Mouse (Mus musculus): ENCODE data around the gene Cdc25b.

Cdc25b gene

DNA sequence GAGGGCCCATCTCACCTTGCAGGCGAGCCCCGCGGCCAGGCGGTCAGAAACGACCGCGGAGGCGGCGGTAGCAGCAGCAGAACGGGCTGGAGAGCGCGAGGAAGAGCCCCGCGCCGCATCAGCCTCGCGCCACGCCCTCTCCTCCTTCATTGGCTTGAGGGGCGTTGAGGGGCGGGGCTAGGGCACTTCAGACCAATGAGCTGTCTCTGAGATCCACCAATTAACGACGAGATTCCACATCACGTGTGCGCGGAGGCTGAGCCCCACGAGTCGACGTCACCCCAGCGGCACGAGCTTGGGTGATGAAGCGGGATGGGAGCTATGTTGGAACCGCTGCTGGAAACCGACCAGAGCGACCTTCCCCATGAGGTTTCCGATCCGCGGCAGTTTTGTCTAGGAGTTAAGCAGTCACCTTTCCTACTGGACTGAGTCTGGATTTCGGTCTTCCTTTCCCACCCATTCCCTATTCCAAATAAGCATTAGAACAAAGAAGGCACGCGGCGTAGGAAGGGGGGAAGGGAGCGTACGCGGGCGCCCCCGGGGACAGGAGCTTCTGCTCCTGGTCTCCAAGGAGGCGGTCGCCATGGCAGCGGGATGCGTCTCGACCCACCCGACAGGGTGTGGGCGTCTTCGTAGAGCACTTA, 26.7 kb upstream of the Cdc25b start, which contains the start of gene 1700037H04Rik:
1700037H04Rik (minus strand) TSS at position 144 of the 644 bp plus-strand sequence.
- peak; percentile 99 for DNase-seq (ENCODE audit: low read depth, low spot score)

DNA sequence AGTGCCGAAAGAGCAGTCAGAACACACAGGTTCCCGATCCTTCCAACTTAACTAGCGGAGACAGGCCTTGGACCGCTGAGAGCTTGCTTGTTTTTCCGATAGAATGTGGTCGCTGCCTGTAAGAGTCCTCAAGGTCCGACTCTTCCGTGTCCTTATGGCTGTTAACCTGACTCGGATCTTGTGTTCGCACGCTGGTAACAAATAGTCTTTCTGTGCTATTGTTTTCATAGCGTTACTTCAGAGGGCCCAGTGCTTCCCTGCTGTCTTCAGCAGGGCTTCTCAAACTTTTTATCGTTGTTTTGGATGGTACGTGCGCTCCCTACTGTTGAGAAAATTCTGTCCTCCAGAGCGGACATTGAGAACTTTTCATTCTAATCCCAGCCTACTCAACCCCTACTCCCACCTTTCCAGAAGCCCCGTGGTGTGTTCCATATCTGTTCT, 26.1 kb upstream of the Cdc25b start:
- DNase-seq (ENCODE audit: low read depth, low spot score), result no peak

DNA sequence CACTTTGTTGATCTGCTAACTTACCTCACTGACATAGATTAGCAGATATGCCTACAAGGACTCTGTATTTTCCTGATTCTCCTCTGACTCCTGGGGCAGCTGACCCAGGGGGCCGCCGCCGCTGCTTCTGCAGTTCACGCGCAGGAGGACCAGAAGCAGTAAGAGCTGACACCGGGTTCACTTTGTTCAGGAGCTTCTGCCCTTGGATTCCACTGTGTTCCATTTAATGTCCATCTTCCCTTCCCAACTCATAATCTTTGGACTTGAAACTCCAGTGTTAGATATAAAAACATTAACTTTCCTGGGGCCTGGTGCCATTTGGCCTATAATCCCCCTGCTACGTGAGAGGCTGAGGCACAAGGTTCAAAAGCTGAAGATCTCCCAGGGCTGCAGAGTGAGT, 22.8 kb upstream of the Cdc25b start:
- DNase-seq (ENCODE audit: low read depth, low spot score), result no peak

DNA sequence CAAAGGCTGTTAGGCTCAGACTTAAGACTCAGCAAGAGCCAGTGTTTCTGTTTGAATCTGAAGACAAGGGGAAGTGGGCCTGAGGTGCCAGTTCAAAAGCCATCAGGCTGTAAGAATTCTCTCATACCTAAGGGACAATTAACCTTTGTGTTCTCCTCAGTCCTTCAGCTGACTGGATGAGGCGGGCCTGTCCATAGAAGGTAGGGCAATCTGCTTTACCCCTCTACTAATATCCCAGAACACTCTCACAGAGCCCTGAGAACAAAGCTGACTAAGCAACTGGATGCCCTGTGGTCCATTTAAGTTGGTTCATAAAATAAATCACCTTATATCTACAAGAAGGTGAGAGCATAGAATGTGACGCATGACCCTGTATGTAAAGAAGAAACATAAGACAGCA, 20.6 kb upstream of the Cdc25b start:
- DNase-seq (ENCODE audit: low read depth, low spot score), result no peak

DNA sequence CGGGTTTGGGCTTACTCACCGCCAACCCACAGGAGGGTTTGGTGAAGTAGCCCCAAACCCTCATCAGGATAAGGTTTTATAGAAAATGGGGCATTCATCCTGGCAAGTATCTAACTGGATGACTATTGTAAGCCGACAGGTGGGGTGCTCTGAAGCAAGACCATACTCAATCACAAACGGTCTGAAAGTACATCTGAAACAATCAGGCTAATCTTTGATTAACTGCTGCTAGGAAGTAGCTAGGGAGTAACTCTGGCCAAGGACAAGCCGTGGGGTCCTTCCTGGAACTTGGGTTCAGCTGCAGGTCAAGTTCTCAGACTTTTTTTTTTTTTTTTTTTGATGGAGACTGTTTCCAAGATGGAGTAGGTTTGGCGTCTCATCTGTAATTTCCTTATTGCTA, 18.8 kb upstream of the Cdc25b start:
- no peak for DNase-seq (ENCODE audit: low read depth, low spot score)

DNA sequence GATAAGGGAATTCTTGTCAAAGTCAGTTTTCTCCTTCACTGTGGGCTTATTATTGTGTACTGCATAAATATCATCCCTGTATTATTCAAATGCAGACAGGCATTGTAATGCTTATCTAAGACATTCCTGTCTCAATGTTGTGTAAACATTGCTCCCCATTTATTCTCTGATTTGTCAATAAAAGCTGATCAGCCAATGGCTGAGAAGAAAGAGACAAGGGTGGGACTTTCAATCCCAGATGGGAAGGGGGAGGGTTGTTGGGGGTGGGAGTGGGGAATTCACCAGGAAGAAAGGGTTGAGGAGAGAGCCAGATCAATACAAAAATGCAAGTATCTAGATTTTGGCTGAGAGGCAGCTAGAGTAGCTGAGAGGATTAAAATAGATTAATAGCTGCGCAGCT, 17.8 kb upstream of the Cdc25b start:
- DNase-seq (ENCODE audit: low read depth, low spot score), result no peak

DNA sequence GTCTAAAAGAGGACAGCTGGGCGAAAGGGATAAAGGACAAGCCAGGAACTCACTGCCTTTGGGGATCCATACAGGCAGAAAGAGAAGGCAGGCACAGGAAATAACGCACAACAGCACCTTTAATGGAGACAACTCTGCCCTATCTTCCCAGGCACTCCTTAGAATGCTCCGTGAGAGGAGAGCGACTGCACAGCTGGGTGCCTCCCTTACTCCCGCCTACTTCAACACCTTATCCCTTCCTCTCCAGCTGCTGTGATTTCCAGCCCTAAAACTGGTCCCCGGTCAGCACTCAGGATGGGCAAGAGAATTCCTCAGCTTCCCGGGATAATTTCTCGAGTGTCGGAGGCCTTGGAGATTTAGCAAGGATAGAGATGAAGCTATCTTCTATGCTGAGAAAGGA, 15.8 kb upstream of the Cdc25b start:
- no peak for DNase-seq (ENCODE audit: low read depth, low spot score)

DNA sequence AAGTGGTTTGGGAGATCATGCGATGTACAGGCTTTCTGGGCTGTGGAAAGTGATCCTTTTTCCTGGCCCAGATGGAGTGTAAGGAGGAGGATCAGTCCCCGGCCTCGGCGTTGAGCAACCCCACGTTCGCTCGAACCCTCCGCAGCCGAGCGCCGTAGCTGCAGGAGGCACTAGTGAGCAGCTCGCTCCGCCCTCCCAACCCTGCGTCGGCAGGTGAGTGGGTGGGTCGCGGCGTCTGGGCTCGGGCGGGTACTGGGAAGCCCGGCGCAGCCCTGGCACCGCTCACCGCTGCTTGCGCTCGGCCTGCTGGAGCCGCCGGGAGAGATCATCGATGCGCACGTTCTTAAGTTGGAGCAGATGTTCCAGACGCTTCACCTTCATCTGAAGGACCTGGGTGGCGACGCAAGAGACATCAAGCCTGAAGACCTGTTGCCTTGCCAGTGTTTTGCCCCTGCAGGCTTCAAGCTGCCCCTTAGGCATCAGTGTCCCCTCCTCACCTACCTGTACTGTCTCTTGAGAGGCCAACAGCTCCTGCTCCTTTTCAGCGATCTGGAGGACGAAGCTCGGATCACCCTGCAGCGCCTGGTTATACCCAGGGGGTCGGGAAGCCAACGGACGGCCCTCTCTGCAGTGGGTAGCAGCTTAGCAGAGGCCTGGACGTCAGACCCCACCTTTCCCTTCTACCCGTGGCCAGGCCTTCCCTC, 15.2 kb upstream of the Cdc25b start:
- no peak for DNase-seq (ENCODE audit: low read depth, low spot score)

DNA sequence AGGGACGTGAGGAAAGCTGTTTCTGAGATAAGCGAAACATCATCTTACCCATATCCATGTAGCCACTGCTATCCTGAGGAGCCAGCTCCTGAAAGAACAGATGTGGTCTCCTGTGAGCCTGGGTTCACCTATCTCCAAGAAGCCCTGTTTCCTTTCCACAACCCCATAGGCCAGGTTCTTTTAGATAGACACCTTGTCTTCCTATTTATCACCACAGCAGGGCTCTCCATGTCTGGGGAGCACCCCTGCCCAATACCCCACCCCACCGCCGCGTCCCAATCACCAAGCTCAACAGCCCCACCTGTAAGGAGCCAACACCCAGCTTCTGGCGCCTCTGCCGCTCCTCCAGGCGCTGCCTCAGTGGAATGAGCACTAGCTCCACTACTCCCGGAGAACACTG, 14.4 kb upstream of the Cdc25b start:
- no peak for DNase-seq (ENCODE audit: low read depth, low spot score)

DNA sequence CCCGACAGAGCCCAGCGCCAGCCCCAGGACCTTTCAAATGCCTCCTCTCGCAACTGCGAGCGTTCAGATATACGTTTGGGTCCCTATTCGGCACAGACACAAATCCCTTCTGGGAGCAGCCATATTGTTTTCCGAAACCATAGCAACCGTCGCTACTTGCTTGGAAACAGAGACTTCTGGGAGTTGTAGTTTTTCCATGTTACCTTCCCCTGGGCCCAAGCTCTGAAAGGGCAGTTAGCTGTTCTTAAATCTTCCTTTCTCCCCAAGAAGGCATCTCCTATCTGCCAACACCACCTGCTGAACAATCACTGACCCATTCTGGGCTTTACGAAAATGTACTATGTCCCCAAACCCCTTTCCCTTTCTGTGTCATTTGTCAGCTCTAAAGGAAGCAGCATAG, 12.0 kb upstream of the Cdc25b start:
- peak; percentile 67 for DNase-seq (ENCODE audit: low read depth, low spot score)

DNA sequence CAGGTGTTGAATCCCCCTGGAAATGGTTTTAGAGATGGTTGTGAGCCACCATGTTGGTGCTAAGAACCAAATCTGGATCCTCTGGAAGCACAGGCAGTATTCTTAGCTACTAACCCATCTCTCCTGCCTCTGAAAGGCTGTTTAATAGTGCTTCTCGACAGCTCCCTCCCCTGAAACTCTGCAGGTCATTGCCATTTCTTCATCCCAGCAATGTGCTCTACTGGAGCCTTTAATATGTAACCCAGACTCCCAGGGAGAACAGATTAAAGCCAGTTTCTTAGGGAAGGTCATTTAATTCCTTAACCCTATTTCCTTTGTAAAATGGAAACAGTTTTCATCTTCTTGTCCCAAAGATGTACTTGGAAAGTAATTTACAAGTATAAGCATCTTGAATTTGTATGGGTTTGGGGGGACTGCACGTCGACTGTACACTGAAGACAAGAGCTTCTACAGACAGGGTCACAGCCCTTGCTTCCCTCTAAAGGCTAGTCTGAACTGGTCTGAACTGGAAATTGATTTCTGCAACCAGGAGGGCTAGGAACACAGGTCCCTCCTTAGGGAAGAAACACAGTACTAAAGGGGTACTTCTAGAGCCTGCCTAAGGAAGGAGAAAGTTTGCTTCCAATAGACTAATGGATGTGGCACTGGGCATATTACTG, 11.3 kb upstream of the Cdc25b start:
- no peak for DNase-seq (ENCODE audit: low read depth, low spot score)

DNA sequence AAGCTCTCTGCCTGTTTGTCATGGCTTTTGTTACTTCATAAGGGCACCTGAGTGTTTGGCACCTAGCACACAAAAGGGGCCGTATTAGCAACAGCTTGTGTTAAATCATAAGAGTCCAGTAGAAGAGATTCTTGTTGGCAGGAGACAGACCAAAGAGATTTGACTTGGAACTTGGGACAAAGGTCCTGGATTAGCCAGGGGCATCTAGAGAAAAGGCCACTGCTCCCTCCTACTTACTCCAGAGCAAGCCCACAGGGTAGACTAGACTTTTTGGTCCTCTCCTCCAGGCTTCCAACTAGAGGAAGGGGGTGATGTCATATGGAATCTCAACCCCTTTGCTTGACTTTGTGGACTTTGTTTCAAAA, 10.8 kb upstream of the Cdc25b start:
- DNase-seq (ENCODE audit: low read depth, low spot score), result no peak

DNA sequence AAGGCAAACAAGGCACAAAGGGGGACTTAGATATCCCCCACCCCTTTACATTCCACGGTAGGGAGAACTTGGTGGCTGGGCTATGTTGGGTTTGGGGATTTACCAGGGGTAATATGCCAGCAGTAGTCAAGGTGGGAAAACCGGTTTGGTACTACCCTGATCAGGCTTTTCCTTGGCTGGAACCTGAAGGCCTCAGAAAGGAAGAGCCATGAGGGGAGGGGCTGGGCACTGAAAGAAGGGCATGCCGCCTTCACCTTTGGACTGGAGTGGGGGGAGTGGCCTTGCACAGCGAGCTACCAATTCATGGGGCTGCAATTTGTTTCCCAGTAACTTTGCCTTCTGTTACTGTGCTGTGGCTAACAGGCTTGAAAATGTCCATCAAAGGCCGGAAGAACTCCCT, 10.3 kb upstream of the Cdc25b start:
- no peak for DNase-seq (ENCODE audit: low read depth, low spot score)

DNA sequence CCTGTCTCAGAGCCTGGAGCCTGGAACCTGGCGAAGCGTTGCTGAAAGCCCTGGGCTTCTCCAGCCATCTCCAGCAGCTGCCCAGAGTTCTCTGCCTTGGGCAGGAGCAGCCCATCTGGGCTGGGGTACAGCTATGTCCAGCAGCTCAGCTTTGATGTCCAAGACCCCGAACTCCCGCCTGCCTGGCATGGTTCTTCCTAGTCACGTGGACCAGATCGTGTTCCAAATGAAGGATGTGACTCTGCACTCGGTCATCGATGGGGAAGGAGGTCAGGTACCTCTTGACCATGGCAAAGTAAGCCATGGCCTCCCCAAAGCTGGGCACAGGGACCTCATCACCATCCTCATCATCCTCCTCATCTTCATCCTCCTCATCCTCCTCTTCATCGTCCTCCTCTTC, 8.8 kb upstream of the Cdc25b start:
- no peak for DNase-seq (ENCODE audit: low read depth, low spot score)

DNA sequence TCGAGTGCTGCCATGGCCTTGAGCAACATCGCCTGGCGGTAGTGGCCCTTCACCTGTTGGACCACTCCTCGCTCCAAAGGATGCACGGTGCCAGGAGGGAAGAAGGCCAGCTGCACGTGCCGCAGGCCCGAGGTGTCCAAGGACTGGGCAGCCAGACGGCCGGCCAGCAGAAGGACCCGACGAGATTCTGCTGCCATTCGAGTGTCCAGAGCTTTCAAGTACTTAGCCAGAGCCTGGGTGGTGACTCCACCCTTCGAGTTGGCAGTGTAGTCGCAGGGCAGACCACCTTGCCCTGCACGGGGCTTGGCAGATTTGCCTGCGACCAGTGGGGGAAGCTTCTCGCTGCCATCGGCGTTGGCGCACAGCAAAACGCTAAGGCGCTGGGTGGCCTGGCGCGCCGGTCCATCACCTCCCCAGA, 7.9 kb upstream of the Cdc25b start:
- DNase-seq (ENCODE audit: low read depth, low spot score), result no peak

DNA sequence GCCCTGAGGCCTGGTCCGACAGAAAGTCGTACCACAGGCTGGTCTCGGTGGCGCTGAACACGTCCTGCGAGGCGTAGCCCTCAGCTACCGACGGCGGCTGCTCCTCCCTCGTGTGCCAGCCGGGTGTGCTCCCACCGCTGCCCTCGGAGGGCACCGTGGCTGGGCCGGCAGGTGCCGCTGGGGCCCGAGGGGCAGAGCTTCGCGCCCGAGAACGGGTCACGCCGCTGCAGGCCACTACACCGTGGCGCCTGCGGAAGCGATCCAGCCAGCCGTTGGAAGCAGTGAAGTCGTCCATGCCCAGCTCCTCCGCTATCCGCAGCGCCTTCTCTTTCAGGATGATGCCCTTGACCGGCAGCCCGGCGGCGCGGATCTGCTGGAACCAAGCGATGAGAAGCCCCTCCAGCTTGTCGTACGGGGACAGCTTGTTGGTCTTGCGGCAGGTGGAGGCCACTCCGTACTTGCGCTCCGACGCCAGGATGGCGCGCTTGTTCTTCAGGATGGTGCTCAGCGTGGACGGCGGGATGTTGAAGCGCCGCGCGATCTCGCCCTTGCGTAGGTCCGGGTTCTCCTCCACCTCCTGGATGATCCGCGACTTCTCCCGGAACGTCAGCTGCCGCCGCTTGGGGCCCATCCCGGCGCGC, 7.4 kb upstream of the Cdc25b start:
- DNase-seq (ENCODE audit: low read depth, low spot score), result no peak

DNA sequence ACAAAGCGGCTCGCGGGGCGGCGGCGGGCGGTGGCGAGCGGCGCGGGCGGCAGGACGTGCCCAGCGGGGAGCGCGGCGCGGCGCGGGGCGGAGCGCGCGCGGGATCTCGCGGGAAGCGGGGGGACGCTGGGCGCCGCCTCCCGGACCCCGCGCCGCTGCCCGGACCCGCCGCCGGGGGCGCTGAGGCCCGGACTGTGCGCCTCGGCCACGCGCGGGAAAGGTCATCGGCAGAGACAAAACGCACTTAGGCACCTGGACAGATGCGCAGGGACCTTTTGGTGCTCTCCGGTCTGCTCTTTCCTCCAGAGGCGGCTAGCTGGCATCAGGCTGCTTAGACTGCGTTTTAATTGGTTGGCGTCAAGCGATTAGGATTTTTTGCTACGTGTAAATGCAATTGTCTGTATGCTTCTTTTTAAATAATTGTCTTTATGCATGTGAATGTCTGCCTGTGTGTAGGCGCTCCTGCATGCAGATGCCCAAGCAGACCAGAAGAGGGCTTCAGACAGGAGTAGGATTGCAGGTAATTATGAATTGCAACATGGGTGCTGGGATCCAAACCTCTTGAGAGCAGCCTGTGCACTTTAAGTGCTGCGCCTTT, 6.7 kb upstream of the Cdc25b start, which contains the start of gene Cenpb:
Cenpb (minus strand) TSS at position 78 of the 598 bp plus-strand sequence.
- DNase-seq (ENCODE audit: low read depth, low spot score), result peak; percentile 73

DNA sequence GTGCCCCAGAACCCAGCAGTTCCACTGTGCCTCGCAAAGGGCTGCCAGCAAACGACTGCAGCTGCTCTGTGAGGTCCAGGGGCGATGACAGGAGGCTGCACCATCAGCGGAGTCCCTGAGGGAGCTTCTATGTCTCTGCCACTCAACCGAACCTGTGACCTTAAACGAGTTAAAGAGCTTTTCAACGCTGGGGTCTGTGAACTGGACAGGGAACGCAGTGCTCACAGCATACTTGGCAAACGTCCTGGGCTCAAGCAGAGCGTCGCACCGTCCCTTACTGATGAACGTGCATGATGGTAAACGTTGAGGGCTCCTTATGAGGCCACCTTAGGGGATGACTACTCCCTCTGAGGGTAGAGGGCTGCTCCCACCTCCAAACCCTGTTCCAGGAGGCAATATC, 406 bp upstream of the Cdc25b start:
- DNase-seq (ENCODE audit: low read depth, low spot score), result no peak

DNA sequence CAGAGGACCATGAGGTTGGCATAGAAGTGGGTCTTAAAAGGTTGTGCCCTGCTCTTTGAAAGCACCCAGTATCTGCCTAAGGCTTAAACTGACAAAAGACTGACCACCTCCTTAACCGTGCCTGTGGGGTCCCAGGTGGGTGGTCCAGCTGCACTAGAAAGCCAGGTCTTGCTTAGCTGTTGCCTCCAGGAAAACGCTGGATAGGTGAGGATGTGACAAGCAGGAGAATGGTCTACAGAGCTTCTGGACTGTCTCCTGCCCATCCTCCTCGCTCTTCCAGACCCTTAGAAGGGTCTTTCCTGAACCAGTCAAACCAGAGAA, 813 bp downstream of the Cdc25b start:
- no peak for DNase-seq (ENCODE audit: low read depth, low spot score)

DNA sequence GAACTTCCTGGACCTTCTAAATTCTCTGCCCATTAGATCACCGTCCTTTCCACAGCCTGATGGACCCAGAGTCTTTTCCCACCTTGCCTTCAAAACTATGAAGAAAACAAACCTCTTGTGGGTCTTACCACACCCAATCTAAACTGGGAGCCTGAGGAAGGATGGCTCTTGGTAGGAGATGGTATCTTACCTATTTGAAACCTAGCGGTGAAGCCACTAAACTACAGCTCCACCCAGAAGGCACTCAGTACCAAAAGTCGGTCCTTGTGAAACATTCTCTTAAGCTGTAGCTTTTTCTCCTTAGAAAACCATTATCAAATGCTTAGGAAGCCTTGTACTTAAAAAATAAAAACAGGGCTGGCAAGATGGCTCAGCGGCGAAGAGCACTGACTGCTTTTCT, 1.6 kb downstream of the Cdc25b start:
- DNase-seq (ENCODE audit: low read depth, low spot score), result no peak

DNA sequence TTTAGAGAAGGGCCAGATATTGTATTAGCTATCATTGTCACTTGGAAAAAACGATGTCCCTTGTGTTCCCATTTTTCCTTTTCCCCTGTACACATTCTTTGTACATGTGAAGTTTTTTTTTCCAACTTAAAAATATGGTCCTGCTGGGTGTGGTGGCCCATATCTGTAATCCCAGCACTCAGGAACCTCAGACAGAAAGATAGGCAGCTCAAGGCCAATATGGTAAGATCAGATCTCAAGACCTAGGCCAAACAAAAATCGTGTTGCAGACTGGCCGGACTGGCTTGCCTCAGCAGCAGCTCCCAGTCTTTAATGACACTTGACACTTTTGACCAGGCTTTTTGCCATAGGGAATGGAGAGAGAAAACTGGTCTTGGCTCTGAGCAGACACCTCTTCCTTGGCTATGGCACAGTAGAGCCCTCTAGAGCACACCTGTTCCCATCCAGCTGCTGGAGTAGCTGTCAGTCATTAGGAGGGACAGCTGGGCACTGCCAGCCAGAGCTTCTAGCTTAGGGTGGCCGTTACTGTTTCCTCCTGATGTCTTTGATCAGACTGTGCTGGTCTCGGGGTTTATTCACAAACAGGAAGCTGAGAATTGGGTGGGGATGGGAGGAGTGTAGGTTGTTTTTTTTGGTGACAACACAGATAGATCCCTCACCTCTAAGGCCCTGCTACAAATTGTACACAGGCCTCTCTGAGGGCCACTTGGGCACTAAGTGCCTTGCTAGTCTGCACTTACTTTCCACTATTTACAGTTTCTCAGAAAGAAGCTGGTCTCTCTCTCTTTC, 3.0 kb downstream of the Cdc25b start:
- DNase-seq (ENCODE audit: low read depth, low spot score), result no peak
